Mouse (Mus musculus): ENCODE measurements around the gene Clec2d. TPM values are rescaled to one million over a fixed set of nuclear protein-coding genes. Genes with fewer than 3 reads are reported as not detected.
"Not testable (repeated sequence)": the region's sequence is repeated elsewhere in the genome, so short reads cannot be mapped to it uniquely, and the experiment has no call there.

Clec2d gene
- total RNA-seq (2021), result 10 to 100 TPM; 61.8 to 71.7 TPM
- long read RNA-seq, experiment 1, partial matches to known transcripts, result 0 of 4 reads
- long read RNA-seq, experiment 1, other reads (novel, unspliced or antisense), result 0 of 4 reads
- long read RNA-seq, experiment 2, partial matches to known transcripts, result 0 of 2 reads
- long read RNA-seq, experiment 2, other reads (novel, unspliced or antisense), result 0 of 2 reads

DNA sequence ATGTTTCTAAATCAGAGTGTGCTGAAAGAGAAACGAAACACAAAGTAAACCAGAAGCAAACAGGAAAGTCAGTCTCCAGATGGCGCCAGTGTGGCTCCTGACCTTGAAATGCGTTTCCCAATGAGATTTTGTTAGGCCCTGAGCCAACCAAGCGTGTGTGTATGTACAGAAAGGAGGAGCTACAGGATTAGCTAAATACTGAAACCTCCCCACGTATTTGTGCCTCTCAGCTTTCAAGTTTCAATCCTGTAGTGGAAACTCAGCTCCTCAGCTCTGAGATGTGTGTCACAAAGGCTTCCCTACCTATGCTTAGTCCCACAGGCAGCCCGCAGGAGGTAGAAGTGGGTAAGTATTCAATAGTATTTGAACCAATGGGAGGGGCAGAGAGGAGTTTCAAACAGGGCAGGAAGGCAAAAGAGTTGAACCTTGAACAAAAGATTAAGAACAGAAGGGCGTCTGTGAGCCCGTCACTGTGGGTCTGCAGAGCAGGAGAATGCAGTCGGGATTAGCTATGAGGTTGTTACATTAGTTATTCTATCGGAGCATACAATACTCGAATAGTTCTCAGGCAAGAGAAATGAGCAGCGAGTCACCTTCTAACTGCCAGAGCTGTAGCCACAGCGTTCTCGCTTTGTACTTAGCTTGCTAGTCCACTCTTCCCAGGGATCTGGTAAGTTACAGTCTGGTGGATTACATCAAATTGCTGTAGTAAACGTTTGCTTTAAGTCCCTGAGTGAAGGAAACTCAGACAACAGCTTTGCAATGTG, at the start of gene Clec2d:
Gene Clec2d, plus strand, starts transcription at position 213 of the 767 bp plus-strand sequence.
- peak; percentile 83 for DNase-seq

DNA sequence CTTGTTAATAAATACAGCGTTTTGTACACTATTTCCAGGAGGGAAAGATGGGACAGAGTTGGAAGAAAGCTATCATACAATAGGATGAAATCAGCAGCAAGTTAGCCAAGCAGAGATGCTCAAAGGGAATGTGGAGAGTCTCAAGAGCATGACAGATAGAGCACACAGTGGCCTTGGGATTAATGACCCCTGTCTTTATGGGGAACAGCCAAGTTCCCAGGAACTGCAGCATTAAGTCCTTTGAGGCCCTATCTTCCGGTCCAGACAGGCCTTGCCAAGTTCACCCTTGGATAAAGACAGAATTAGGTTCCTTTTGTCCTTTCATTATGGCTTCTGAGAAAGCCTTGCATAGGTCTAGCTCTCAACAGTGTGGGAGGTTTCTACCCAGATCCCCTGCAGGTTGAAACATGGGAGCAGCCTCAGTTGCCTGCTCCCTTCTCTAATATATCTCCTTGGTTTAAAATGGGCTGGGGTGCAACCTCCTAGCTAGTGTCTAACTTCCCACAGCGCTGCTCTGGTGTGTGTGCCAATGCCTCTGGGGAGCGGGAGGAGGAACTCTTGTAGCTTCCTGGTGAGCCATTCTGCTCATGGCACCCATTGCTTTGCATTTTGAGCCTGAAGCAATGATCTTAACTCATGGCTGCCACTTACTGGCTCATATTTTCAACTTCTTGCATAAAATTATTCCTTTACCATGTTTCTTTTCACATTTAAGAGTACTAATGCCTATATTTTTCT, 47.6 kb upstream of the Clec2d start:
- DNase-seq, result no peak

DNA sequence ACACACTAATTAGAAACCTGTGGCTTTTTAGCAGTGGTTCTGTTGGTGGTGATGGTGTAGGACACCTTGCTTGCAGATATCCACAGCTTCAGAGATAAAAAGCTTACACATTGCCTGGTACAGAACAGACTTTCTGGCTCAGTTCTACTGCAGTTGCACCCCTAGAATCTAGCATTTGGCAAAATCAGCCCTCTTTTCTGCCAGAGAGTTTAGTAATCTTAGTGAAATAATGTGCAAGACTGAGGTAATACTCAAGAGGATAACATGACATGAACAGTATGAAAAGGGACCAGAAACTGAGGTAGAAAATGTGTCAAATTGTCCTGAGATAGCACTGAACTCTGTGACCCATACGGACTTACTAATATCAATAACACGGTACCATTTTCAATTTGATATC, 33.6 kb upstream of the Clec2d start:
- no peak for DNase-seq

DNA sequence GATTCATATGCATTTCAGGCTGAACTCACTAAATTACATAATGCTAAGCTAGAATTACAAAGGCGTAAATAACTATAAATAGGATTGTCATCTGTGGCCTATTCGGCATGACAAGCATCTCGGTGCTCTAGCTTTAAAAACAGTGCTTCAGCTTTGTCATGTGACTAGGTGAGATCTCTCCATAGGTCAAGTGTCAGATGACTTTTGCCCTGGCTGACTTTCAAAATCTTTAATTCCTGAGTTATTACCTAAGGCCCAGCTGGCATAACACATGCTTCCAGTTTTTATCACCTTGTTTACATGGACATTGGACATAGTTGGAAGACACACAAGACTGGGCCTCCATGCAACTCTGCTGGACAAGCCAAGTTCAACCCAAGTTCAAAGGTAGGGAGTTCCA, 20.3 kb upstream of the Clec2d start:
- peak; percentile 24 for DNase-seq

DNA sequence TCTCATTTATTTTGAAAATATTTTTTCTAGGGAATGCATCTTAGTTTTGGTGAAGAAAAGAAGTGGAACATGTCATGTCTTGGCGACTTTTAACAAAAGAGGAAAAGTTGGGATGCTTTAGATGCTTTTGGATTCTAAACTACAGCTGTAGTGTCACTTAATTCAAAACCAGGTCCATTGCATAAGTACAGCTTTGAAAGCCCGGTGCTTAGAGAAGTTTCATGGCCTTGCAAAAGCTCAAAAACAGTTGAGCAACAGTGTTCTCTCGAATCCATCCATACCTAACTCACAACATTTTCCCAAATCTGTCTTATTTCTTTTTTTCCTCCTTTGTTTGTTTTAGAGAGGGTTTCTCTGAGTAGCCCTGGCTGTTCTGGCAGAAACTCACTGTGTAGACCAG, 19.3 kb upstream of the Clec2d start:
- no peak for DNase-seq

DNA sequence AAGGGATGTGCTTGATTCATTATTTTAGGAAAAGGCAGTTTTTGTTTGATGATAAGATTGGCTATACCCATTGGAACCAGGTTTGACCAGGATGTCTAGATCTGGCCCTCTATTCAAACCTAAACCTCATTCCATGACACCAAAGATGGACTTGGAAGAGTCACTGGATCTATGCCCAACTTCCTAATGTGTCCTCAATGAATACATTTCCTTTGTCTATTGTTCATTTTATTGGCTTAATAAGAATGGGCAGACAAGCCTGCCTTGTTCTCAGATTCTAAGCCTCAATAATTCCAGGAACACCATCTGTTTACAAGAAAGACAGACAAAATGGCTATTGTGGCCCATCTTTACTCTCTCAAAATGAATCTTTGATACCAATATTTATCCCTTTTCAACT, 18.5 kb upstream of the Clec2d start:
- DNase-seq, result no peak

DNA sequence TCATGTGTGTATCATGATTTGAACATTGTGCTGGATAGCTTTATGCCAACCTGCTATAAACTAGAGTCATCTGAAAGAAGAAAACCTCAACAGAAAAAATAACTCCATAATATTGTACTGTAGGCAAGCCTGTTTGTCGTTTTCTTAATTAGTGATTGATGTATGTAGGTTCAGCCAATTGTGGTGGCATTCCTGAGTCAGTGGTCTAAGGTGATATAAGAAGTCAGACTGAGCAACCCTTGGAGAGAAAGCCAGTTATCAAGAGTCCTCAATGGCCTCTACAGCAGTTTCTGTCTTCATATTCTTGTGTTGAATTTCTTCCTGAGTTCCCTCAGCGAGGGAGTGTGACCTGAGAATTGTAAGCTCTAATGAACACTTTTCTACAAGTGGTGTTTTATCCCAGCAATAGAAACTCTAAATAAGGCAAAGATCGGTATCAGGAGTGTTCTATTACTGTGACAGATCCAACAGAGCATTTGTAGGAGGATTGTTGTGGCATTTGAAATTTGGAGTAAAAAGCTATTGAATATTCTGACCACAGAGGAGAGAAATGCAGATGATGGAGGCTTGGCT, 17.7 kb upstream of the Clec2d start:
- no peak for DNase-seq

DNA sequence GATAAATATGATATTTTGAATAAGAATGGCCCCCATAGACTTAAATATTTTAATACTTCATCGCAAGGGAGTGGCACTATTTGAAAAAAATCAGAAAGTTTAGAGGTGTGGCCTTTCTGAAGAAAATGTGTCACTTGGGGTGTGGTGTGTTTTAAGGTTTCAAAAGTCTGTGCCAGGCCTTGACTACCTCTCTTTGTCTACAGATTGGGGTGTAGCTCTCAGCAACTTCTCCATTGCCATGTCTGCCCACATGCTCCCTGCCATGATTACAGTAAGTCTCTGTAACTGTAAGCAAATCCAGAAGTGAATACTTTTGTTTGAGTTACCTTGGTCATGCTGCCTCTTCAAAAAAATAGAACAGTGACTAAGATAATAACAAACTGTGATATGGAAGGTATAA, 16.8 kb upstream of the Clec2d start:
- no peak for DNase-seq

DNA sequence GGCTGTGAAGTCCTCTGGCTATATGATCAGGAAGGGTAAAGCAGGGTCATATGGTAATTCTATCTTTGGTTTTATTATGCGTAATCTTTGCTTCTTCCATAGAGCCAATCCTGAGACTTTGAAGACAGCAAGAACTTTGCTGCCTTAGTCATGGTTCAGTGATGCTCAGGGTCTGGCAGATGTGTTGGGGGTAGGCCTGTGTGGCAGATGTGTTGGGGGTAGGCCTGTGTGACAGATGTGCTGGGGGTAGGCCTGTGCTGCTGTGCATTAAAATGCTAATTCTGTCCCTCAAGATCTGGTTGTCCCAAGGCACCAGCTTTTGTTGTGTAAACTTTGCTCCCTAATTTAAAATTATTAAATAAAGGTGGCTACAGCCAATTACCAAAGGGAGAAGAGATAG, 9.5 kb upstream of the Clec2d start:
- DNase-seq, result no peak

DNA sequence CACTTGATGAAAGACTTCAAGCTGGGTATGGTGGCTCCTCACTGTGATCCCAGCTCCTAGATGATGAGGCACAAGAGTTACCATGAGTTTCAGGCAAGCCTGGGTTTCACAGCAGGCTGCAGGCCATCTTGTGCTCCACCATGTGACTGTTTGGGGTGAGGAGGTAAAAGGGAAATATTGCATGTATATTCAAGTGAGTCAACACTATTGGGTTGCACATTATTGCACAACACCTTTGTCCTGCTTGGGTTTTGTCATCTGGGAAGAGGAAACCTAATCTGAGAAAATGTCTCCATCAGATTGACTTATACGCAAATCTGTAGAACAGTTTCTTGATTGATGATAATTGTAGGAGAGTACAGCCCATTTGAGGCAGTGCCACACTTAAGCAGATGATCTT, 8.7 kb upstream of the Clec2d start:
- DNase-seq, result no peak

DNA sequence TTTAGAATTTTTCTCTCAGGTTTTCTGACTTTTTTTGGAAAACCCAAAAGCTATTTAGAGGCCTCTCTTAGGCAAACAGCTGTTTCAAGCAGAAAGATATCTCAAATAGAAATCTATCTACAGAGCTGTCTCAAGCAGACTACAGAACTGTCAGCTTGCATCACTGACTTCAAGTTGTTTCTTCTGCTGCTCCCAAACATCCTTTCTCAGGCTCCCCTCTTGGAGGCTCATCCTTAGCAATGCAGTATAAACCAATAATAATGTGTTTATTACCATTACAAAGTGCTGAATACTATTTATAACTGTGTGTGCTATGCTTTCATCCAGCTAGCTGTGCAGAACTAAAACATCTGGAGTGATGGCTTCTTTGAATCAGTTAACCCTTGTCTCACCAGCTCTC, 5.6 kb upstream of the Clec2d start:
- no peak for DNase-seq

DNA sequence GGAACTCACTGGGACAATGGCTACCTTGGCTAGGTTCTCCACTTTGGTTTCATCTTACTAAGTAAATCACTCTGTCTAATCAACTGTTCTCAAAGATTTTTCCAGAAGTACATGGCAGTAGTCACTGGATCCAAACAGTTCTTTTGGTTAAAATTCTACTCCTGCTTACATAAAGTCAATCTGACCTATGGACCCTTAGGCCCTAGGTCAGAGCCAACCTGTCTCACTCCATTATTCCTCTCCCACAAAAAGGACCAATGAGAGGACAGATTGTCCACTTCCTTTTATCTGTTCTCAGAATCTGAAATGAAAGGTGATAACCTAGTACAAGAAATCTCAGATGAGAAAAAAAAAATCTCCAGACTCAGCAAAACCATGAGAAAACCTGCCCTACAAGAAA, 4.8 kb upstream of the Clec2d start:
- no peak for DNase-seq

DNA sequence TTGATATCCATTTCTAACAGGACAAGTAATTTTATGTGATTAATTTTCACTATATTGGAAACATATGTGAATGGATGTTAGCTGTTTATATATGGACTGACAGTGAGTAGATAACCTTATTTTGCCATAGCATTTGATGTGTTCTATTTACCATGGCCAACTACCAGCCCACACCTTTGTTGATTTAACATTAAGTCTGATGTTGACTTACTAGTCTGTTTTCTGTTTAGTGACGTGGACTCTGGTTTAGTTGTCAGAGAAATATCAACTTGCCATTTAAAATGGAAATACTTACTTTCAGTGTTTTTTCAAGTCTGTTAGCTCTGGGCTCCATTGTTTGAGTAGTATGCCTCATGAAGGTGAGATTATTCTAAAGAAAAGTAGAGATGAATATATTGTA, 3.8 kb upstream of the Clec2d start:
- DNase-seq, result no peak

DNA sequence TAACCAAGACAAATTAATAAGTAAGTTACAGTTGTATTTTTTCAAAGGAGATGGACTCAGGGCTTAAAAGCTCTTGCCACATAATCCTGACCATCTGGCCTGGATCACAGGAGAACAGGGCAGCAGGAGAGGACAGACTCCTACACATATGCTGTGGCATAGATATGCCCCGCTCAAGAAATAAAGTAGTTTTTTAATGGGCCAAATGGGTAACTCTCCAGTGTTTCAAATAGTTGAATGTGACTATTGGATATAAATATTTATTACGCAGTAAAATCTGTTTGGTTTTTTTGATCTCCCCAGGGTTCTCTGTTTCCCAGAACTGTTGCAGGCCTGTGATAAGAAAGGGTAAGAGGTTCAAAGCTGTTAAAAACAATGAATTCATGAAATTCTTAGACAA, 1.1 kb upstream of the Clec2d start:
- DNase-seq, result no peak

DNA sequence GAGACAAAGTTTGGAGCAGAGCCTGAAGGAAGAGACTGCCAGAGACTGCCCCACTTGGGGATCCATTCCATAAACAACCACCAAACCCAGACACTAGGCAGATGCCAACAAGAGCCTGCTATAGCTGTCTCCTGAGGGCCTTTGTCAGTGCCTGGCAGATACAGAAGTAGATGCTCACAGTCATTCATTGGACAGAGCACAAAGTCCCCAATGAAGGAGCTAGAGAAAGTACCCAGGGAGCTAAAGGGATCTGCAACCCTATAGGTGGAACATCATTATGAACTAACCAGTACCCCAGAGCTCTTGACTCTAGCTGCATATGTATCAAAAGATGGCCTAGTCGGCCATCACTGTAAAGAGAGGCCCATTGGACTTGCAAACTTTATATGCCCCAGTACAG, 584 bp upstream of the Clec2d start:
- DNase-seq, result not testable (repeated sequence)

DNA sequence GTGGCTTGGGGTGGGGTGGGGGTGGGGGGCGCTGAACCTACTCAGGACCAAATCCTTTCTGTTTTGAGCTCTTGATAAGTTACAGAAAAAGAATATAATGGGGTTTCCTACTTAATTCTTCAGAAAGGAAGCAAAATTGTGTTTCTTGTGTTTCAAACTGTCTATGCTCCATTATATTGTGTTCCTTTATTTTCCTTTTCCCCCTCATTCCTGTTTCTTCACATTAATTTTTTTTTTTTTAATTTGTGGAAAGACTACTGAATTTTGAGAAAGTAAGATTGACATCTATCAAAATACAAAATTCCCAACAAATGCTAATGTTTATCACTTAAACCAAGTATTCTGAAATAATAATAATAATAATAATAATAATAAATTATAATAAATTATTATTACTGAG, 834 bp downstream of the Clec2d start:
- DNase-seq, result no peak

DNA sequence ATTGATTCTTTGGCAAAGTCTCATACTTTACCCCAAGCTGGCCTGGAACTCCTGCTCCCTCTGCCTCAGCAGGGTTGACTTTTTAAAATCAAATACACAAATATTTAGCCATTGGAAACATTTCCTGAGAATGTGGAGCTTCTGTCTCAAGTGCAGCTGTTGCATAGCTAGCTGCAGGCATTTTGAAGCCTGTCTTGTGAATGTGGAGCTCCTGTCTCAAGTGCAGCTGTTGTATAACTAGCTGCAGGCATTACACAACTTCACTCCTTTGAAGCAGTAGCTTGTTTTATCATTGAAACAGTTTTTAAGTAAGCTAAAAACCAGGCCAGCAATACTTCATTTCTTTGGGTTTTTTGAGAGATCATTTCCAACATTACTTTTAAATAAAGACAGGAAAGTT, 1.3 kb downstream of the Clec2d start:
- peak; percentile 44 for DNase-seq

DNA sequence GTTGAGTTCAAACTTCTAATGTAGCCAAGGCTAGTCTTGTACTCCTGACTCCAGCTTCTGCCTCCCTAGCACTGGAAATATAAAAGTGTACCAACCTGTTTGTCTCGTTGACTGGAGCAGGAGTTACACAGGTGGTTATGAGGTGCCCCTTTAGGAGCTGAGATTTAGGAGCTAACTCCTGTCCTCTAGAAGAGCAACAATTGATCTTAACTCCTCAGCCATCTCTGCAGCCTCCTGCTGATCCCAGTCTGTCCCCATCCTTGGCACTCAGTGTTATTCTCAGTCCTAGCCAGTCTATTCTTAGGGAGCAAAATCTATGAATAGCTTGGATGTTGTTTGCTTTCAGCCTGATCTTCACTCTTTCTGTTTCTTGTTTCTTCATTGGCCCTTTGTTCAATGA, 2.1 kb downstream of the Clec2d start:
- no peak for DNase-seq

DNA sequence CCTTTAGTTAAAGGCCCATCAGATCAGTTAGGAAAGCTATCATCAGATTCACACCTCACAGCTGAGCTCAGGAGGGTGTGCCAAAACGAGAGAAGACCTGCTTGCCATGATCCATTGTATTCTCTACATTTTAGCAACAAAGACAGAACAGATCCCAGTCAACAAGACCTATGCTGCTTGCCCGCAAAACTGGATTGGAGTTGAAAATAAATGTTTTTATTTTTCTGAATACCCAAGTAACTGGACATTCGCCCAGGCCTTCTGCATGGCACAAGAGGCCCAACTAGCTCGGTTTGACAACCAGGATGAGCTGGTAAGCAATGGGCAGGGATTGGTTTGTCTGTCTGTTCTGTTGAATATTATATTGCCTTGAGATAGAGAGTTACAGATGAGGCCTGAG, 3.6 kb downstream of the Clec2d start:
- not testable (repeated sequence) for DNase-seq

DNA sequence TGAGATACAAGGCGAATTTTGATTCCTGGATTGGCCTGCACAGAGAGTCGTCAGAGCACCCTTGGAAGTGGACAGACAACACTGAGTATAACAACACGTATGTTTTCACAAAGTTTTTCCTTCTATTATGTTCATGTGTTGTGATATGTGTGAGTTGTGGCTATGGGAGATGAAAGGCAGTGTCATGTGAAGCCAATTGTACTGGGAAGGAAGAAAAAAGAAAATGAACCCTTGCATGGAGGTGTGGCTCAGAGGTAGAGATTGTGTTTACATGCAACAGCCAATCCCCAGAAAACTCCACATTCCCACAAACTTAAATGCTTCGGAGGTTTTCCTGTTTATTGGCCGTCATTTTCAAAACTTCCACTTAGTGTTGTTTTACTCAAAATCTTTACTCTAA, 4.4 kb downstream of the Clec2d start:
- DNase-seq, result no peak

DNA sequence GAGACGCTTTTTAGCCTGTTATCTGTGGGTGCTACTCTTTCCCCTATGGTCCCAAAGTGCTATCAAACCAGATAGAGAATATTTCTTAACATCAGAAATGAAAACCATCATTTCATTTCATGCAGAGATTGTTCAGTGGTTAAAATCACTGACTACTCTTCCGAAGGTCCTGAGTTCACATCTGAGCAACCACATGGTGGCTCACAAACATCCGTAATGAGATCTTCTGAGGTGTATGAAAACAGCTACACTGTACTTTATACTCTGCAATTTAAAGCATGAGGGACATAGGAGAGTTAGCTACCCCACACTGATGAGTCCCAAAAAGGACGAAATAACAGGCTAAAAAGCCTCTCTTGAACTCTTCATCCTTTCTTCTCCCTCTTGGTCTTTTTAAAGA, 5.6 kb downstream of the Clec2d start:
- DNase-seq, result no peak

DNA sequence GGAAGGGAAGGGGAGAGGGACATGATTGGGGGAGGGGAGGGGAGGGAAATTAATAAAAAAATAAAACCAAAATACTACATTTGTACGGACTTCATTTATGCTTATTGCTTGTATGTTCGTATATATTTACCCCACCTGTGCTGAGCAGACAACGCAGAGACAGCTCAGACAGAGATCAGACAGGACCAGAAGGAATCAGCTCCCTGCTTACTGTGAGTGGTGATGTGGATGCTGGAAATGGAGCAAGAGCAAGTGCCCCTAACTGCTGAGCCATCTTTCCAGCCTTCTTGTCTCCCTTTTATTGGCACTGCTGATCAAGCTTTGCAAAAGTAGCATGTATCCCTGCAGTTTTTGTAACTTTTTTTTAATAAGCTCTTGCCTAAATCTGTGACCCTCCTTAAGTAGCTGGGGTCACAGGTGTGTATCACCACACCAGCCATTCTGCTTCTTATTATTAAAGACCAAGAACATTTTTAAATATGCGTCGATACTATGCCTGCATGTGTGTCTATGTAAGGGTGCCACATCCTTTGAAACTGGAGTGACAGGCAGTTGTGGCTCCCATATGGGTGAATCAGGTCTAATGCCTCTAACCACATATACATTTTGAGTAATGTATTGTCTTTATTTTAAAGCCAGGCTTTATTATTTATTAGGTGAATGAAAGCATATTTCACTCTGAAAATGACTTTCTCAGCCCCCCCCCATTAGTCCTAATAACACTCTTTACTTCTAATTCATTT, 6.2 kb downstream of the Clec2d start:
- no peak for DNase-seq
